Mouse (Mus musculus) cerebellum, adult 18-20 months (tissue): ENCODE data around the gene Zfp982.
"Not testable (repeated sequence)": the region's sequence is repeated elsewhere in the genome, so short reads cannot be mapped to it uniquely, and the experiment has no call there.

Source experiments
- DNase-seq, 2 experiments: peaks; one replicate each; pipeline ENCODE4 v3.0.0; 2021

Gene Zfp982

DNA sequence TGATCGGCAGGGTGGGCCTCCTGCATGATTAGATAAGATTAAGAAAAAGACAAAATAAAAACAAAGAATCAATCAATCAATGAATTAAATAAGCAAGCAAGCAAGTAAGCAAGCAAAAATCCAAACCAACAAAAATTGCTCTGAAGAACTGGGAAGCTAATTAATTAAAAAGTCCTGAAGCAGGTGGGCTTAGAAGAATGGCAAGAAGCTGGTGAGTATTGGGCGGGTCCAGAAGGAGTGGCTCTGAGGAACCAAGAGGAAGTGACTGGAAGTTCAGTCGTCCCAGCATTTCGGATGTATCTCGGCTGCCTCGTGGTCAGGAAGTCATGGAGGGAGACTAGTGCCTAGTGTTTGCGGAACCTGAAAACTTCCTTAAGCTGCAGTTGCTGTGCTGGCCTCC is at the start of gene Zfp982:
Zfp982 (plus strand) TSS at position 301 of the 400 bp plus-strand sequence.
- DNase-seq, result not testable (repeated sequence)

- DNase-seq, result peak; percentile 13 to 44
These were observed 49.3 kb upstream of the Zfp982 start for GRCm38 (mm10) chr4:147442649-147443553.

- DNase-seq, result peak in 1 of 2 experiments; percentile 17
These were observed 48.7 kb upstream of the Zfp982 start for GRCm38 (mm10) chr4:147443554-147443927.

- DNase-seq, result not testable (repeated sequence)
These were observed 46.8 kb upstream of the Zfp982 start for GRCm38 (mm10) chr4:147445371-147445770.

- DNase-seq, result no peak
These were observed 43.9 kb upstream of the Zfp982 start for GRCm38 (mm10) chr4:147448358-147448757.

DNA sequence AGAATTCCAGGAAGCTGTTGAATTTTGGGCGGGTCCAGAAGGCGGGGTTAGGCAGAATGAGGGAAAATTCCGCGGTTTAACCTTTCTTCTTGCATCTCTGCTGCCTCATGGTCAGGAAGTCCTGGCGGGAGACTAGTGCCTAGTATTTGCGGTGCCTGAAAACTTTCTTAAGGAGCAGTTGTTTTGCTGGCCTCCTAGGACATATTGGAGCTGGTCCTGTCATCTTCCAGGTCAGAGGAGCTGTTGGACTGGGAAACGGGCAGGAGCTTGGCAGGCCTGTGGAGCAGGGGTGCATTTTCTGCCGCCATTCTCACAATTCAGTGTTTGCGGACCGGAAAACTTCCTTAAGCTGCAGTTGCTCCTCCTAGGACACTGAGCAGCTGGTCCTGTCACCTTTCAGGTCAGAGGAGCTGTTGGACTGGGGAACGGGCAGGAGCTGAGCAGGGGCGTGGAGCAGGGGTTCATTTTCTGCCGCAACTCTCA is 43.1 kb upstream of the Zfp982 start:
- no peak for DNase-seq

DNA sequence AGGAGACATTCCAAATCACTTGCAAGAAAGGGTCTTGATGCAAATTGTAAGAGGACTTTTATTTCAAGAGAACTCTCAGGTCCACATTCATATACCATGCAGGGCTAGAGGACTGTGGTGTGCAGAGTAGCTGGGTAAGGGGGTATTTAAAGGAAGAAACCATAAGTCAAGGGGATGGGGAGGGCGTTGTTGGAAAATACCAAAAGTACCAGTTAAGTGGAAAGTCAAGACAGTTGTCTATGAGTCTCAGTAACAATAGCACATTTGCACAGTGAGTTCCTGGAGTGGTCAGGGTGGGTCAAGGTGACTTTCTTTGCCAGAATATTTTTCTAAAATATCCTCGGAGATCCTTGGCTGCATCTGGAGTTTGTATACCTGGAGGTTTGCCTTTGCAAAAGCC is 42.2 kb upstream of the Zfp982 start:
- not testable (repeated sequence) for DNase-seq

DNA sequence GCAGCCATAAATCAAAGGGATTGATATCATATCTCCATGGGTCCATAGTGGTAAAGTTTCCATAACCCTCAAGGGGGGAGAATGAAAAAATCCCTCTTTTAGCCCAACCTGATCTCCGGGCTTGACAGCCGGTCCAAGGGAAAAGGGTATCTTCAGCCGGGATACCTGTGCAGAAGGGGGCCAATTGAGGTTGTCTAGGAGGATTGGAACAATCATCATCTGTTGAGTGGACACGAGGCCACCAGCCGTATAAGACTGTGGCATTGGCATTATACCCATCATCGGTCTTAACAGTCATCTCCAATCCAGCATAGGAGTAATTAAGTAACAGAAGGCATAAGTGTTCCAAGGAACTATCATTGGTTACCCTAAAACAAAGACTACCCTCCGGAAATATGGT is 25.0 kb upstream of the Zfp982 start:
- not testable (repeated sequence) for DNase-seq

DNA sequence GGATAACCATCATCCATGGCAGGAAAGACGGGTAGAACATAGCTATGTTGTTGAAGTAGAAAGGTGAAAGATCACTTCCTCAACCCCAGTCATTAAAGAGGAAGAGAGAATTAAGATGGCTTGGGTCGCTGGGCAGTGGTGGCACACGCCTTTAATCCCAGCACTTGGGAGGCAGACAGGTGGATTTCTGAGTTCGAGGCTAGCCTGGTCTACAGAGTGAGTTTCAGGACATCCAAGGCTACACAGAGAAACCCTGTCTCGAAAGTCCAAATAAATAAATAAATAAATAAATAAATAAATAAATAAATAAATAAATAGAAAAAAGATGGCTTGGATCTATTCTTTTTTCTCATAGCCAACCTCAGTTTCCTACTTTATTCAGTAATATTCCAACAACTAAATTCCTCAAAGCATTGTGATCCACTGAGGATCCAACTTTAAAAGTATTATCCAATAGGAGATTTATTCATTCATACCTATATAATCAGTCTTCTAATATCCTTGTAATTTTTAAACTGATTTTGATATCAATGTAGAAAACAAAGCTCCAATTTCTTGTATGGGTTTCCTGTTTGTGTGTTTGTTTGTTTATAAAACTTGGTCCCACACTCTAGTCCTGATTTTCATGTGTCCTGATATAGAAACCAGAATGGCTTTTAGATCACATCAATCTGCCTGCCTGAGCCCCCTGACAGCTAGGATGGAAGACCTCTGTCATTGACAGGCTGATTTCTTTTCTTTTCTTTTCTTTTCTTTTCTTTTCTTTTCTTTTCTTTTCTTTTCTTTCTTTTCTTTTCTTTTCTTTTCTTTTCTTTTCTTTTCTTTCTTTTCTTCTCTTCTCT is 6.8 kb downstream of the Zfp982 start:
- not testable (repeated sequence) for DNase-seq

DNA sequence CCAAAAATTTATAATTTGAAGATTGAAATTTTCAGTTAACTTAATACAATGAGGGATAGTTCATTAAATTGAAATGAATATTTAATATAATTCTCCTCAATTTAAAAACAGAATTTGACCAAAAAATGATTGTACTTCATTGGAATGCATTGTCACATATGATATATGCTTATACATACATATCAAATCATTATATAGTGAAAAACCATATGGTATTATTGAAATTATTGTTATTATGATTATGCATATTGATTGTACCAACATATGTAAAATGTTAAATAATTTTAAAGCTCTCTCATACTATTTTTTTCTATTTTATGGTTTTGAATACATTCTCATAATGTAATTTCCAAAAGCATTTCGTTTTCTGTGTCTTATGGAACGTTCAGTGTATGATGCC is 17.0 kb downstream of the Zfp982 start:
- no peak for DNase-seq

DNA sequence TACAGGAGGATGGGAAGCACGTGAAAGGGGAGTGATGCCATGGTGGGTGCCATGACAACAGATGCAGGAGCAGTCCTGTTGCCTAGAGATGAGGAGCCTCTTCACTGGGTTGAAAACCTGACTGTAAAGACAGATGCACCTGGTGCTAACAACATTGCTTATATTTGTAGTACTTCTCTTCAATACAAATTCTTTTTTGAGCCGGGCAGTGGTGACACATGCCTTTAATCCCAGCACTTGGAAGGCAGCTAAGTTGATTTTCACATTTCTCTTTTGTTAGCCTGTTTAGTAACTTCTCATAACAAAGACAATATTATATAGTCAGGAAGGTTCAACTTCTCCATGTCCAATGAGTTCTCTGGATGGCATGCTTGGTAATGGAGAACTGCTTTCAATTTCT is 26.8 kb downstream of the Zfp982 start:
- no peak for DNase-seq

DNA sequence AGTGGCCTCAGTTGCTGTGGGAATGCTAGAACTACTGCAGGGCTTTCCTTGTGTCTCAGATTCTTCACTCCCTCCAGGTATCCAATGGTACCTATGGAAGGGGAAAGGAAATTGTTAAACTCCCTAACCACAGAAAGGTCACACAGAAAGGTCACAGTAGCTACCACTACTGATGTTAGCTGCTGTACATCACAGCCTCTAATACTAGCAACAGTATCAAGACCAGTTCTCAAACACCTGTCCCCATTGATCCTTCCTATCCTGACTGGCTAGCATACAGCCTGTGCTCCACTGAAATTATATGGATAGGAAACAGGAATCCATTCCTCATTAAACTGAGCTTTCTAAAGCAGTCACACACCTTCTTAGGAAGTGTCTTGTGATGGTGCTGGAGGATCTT is 27.9 kb downstream of the Zfp982 start:
- no peak for DNase-seq

GRCm38 (mm10) chr4:147525125-147525524 is 32.9 kb downstream of the Zfp982 start:
- DNase-seq, result no peak

GRCm38 (mm10) chr4:147530366-147530765 is 38.1 kb downstream of the Zfp982 start:
- DNase-seq, result no peak

DNA sequence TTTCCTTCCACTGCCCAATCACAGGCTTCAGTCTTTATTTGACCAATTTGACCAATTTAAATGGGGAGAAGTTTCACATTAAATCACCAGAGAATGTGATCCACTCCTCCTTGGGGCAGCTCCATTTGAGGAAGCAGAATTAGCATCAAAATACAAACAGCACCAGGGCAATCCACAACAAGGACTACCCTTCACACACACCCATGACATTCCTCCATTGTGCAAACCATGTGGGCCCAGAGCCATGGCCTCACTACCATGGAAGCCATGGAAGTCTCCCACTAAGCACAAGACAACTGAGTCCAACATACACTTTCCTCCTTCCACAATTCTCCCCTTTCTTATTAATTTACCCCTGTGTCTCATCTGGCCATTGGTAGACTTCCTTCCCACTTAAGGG is 43.7 kb downstream of the Zfp982 start:
- DNase-seq, result not testable (repeated sequence)

- no peak for DNase-seq
These were observed 45.5 kb downstream of the Zfp982 start for GRCm38 (mm10) chr4:147537702-147538101.

GRCm38 (mm10) chr4:147539918-147540317 is 47.7 kb downstream of the Zfp982 start, which contains the start of gene Gm16503:
Gm16503 (plus strand) TSS chr4:147540218.
- DNase-seq, result not testable (repeated sequence)

DNA sequence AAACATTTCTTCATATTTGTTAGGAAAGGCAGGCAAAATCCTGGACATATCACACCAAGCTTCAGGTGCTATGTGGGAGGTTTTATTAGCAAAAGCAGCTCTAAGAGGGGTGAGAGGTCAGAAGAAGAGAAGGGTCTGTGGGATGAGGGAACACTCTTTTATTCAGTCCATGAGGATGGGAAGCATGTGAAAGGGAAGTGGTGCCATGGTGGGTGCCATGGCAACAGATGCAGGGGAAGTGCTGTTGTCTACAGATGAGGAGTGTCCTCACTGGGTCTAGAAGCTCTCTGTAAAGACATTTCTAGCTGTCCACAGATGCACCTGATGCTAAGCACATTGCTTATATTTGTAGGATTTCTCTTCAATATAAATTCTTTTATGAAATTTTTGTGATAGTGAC is 48.9 kb downstream of the Zfp982 start:
- DNase-seq, result no peak

GRCm38 (mm10) chr4:147553071-147553470 is 60.9 kb downstream of the Zfp982 start, which contains the start of gene Zfp985:
Zfp985 (plus strand) TSS chr4:147553277.
- DNase-seq, result not testable (repeated sequence)

DNA sequence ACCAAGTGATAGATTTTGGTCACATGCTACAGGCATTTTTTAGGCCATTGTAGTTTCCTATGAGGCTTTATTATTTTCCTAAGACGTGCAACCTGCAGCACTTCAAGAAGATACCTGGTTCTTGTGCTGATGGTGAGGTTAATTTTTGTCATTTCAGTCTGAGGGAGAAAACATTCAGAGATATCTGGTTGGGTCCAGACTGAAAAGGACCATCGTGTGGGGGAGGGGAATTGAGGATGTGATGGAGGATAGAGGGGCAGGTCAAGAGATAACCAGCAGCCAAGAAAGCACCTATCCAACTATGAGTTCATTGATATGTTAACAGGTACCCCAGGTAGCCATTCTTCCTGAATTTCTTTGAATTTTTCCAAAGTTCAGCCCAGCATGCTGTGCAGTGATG is 62.1 kb downstream of the Zfp982 start:
- DNase-seq, result not testable (repeated sequence)

GRCm38 (mm10) chr4:147556921-147557320 is 64.7 kb downstream of the Zfp982 start:
- DNase-seq, result not testable (repeated sequence)

DNA sequence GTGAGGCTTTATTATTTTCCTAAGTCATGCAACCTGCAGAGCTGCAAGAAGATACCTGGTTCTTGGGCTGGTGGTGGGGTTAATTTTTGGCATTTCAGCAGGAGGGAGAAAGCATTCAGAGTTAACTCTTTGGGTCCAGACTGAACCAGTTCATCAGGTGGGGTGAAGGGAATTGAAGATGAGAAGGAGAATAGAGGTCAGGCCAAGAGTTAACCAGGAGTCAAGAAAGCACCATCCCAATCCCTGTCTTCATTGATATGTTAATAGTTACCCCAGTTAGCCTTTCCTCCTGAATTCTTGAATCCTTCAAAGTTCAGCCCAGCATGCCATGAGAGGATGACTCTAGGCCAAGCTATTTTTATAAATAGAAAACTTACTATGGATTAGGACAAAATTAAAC is 65.8 kb downstream of the Zfp982 start:
- not testable (repeated sequence) for DNase-seq

- not testable (repeated sequence) for DNase-seq
These were observed 66.9 kb downstream of the Zfp982 start for GRCm38 (mm10) chr4:147559096-147559495.
